Mouse (Mus musculus) c-Kit-positive CD71-positive TER-119-negative erythroid progenitor cells, embryonic 14.5 days (primary cell): ENCODE measurements around the gene Aff3.

Source experiments
- DNase-seq: peaks from one replicate; pipeline ENCODE4 v3.0.0-alpha.2; 2013; ENCODE audit warnings: low read depth

The Aff3 gene

GRCm38 (mm10) chr1:38178929-38179328 is 485.8 kb downstream of the Aff3 start:
- DNase-seq = no peak

- no peak for DNase-seq
Observed at GRCm38 (mm10) chr1:38176077-38176476, 488.7 kb downstream of the Aff3 start.

GRCm38 (mm10) chr1:38171874-38172273 is 492.9 kb downstream of the Aff3 start:
- DNase-seq = no peak

GRCm38 (mm10) chr1:38165696-38166095 is 499.1 kb downstream of the Aff3 start:
- DNase-seq = no peak

- no peak for DNase-seq
Observed at GRCm38 (mm10) chr1:38150086-38150485, 514.7 kb downstream of the Aff3 start.

GRCm38 (mm10) chr1:38146008-38146407 is 518.7 kb downstream of the Aff3 start:
- no peak for DNase-seq

- DNase-seq = no peak
Observed at GRCm38 (mm10) chr1:38141371-38141770, 523.4 kb downstream of the Aff3 start.

GRCm38 (mm10) chr1:38140911-38141310 is 523.8 kb downstream of the Aff3 start:
- no peak for DNase-seq

- DNase-seq = no peak
Observed at GRCm38 (mm10) chr1:38139396-38139795, 525.4 kb downstream of the Aff3 start.

GRCm38 (mm10) chr1:38132942-38133341 is 531.8 kb downstream of the Aff3 start:
- DNase-seq = no peak

- peak; percentile 44 for DNase-seq
Observed at GRCm38 (mm10) chr1:38130715-38131483, 533.9 kb downstream of the Aff3 start.

GRCm38 (mm10) chr1:38129501-38130267 is 535.1 kb downstream of the Aff3 start, which contains the start of gene Rev1:
Gene Rev1 (minus strand): TSS chr1:38129801.
- peak; percentile 77 for DNase-seq

- DNase-seq = peak; percentile 22
Observed at GRCm38 (mm10) chr1:38128919-38129436, 535.8 kb downstream of the Aff3 start.
